Comparison of ENCODE assay signal across 12 mouse cellular contexts in genomic region chr9:35522821-35523515, GRCm38 (mm10). TPM values are rescaled to one million over a fixed set of nuclear protein-coding genes. Genes with fewer than 3 reads are reported as not detected.
DNase-seq lines count a peak whose midpoint lies in the region; ATAC-seq lines count a peak whose summit lies in the region.
"Had no signal": no experiment of that assay in that cellular context is flagged by ENCODE, and none has a peak within 500 bp of the region (broad histone marks: within the 10 kb centered on the region; RNA-seq: fewer than 3 reads in every experiment).

No protein-coding gene starts in this region.

- DNase-seq in adipocyte (ENCODE audit: low spot score), result peak; percentile 65
- DNase-seq in kidney, postnatal 25 days, result no peak
- DNase-seq: kidney, postnatal 36 days had no signal

- H3K27me3 ChIP-seq in hindbrain, embryonic 16.5 days (replicated peaks; ENCODE audit: control insufficient read depth, insufficient read depth, low read length), result no peaks in the 10 kb centered on the region; the same call in 1 of the 2 replicates
- no peaks in the 10 kb centered on the region for H3K27me3 ChIP-seq in hindbrain, embryonic 12.5 days
- H3K27me3 ChIP-seq in intestine, embryonic 16.5 days (replicated peaks; ENCODE audit: control insufficient read depth, insufficient read depth, low read length), result no peaks in the 10 kb centered on the region

- H3K9ac ChIP-seq in hindbrain, embryonic 16.5 days (ENCODE audit: low read depth, low read length), result no peak overlapping the region
- no peak overlapping the region for H3K9ac ChIP-seq in hindbrain, embryonic 12.5 days
- H3K9ac ChIP-seq in intestine, embryonic 16.5 days (ENCODE audit: low read depth, low read length), result no peak overlapping the region

- WGBS in hindbrain, embryonic 16.5 days, result 63% methylated on average over 1 of the region's 1 CpGs
- WGBS in hindbrain, embryonic 12.5 days, result 72% methylated on average over 1 of the region's 1 CpGs
- 70% methylated on average over 1 of the region's 1 CpGs for WGBS in intestine, embryonic 16.5 days

- peak overlapping the region; percentile 25; the same call in 1 of the 2 replicates for H3K27ac ChIP-seq in hindbrain, embryonic 16.5 days (ENCODE audit: low read depth, low read length)
- H3K27ac ChIP-seq in hindbrain, embryonic 12.5 days, result no peak overlapping the region
- H3K27ac ChIP-seq in intestine, embryonic 16.5 days (ENCODE audit: low read length), result 0 out of 2 replicates have a peak overlapping the region, but pooled peaks have one; percentile 63

- H3K9me3 ChIP-seq in hindbrain, embryonic 16.5 days (ENCODE audit: control insufficient read depth, low read length), result no peaks in the 10 kb centered on the region
- no peaks in the 10 kb centered on the region for H3K9me3 ChIP-seq in hindbrain, embryonic 12.5 days (replicated peaks)
- no peaks in the 10 kb centered on the region for H3K9me3 ChIP-seq in intestine, embryonic 16.5 days (ENCODE audit: control insufficient read depth, low read length)
- H3K9me3 ChIP-seq: megakaryocyte, embryonic 14.5 days had no signal

- peak; percentile 15; the same call in 1 of the 2 replicates for ATAC-seq in hindbrain, embryonic 16.5 days
- ATAC-seq in hindbrain, embryonic 12.5 days (ENCODE audit: low FRiP score), result no peak
- 0 out of 2 replicates have a peak, but pooled peaks have one; percentile 22 for ATAC-seq in common myeloid progenitor, adult 5-6 weeks (replicated peaks; ENCODE audit: low read depth, poor library complexity, severe bottlenecking)
- no peak for ATAC-seq in intestine, embryonic 16.5 days
- ATAC-seq in monocyte, adult 5-6 weeks (replicated peaks; ENCODE audit: insufficient number of reproducible peaks, low FRiP score, low TSS enrichment, poor library complexity, severe bottlenecking), result no peak

- no peak overlapping the region for H3K4me2 ChIP-seq in hindbrain, embryonic 16.5 days (ENCODE audit: low read length)
- no peak overlapping the region for H3K4me2 ChIP-seq in hindbrain, embryonic 12.5 days (replicated peaks)
- no peak overlapping the region for H3K4me2 ChIP-seq in intestine, embryonic 16.5 days (ENCODE audit: low read depth, low read length)

- peaks cover 13% of the 10 kb centered on the region for H3K4me1 ChIP-seq in hindbrain, embryonic 16.5 days (ENCODE audit: control insufficient read depth, insufficient read depth, low read depth, low read length)
- H3K4me1 ChIP-seq in hindbrain, embryonic 12.5 days, result peaks cover 11% of the 10 kb centered on the region
- H3K4me1 ChIP-seq in intestine, embryonic 16.5 days (ENCODE audit: control insufficient read depth, insufficient read depth, low read length), result peaks cover 11% of the 10 kb centered on the region
- H3K4me1 ChIP-seq: megakaryocyte, embryonic 14.5 days had no signal

- H3K36me3 ChIP-seq in hindbrain, embryonic 16.5 days (ENCODE audit: control insufficient read depth, insufficient read depth, low read length), result no peaks in the 10 kb centered on the region
- no peaks in the 10 kb centered on the region for H3K36me3 ChIP-seq in hindbrain, embryonic 12.5 days
- H3K36me3 ChIP-seq in intestine, embryonic 16.5 days (ENCODE audit: control insufficient read depth, insufficient read depth, low read length), result no peaks in the 10 kb centered on the region

- H3K4me3 ChIP-seq in hindbrain, embryonic 16.5 days (ENCODE audit: low read length), result no peak overlapping the region
- no peak overlapping the region for H3K4me3 ChIP-seq in hindbrain, embryonic 12.5 days
- no peak overlapping the region for H3K4me3 ChIP-seq in intestine, embryonic 16.5 days (ENCODE audit: low read length)
- H3K4me3 ChIP-seq: megakaryocyte, embryonic 14.5 days had no signal

RNA-seq across cellular contexts. Expression of gene Gm1113, which starts 4.9 kb away (rescaled TPM):
- polyA plus RNA-seq in hindbrain, embryonic 16.5 days (2015; fragmentation: Nextera tagmentation; extraction: Ambion mirVana), result not detected in 2 replicates
- not detected in 2 replicates for polyA plus RNA-seq in hindbrain, embryonic 12.5 days (2016; fragmentation: Nextera tagmentation; extraction: Ambion mirVana)
- total RNA-seq in common myeloid progenitor, adult 5-6 weeks (2017), result not detected in 2 replicates
- not detected in 2 replicates for polyA plus RNA-seq in intestine, embryonic 16.5 days (2015; fragmentation: Nextera tagmentation; extraction: Ambion mirVana)
- not detected in 3 replicates for total RNA-seq in monocyte, adult 5-6 weeks (2017)
- total RNA-seq: heart, adult 18-20 months; left cerebral cortex, postnatal 14 days had no signal
- polyA plus RNA-seq: small intestine, adult 2 months had no signal

RNA-seq across cellular contexts. Expression of gene Ddx25, which starts 35.4 kb away (rescaled TPM):
- 28.6 and 30.1 TPM in 2 replicates for polyA plus RNA-seq in hindbrain, embryonic 16.5 days (2015; fragmentation: Nextera tagmentation; extraction: Ambion mirVana)
- 11.5 and 12.6 TPM in 2 replicates for polyA plus RNA-seq in hindbrain, embryonic 12.5 days (2016; fragmentation: Nextera tagmentation; extraction: Ambion mirVana)
- total RNA-seq in common myeloid progenitor, adult 5-6 weeks (2017), result 0.05 and 0.49 TPM in 2 replicates
- polyA plus RNA-seq in intestine, embryonic 16.5 days (2015; fragmentation: Nextera tagmentation; extraction: Ambion mirVana), result 1.1 and 1.2 TPM in 2 replicates
- total RNA-seq in monocyte, adult 5-6 weeks (2017), result 0.10 to 0.64 TPM (median 0.57 TPM) in 3 replicates
- total RNA-seq: heart, adult 18-20 months had no signal

RNA-seq across cellular contexts. Expression of gene Pus3, which starts 35.4 kb away (rescaled TPM):
- polyA plus RNA-seq in hindbrain, embryonic 16.5 days (2015; fragmentation: Nextera tagmentation; extraction: Ambion mirVana), result 14.1 and 15.2 TPM in 2 replicates
- polyA plus RNA-seq in hindbrain, embryonic 12.5 days (2016; fragmentation: Nextera tagmentation; extraction: Ambion mirVana), result 16.3 and 16.7 TPM in 2 replicates
- 36.8 and 45.9 TPM in 2 replicates for total RNA-seq in common myeloid progenitor, adult 5-6 weeks (2017)
- polyA plus RNA-seq in intestine, embryonic 16.5 days (2015; fragmentation: Nextera tagmentation; extraction: Ambion mirVana), result 15.0 and 16.5 TPM in 2 replicates
- total RNA-seq in monocyte, adult 5-6 weeks (2017), result 17.2 to 30.8 TPM (median 30.7 TPM) in 3 replicates

RNA-seq across cellular contexts. Expression of gene Pate2, which starts 47.1 kb away (rescaled TPM):
- 0.73 and 0.77 TPM in 2 replicates for polyA plus RNA-seq in hindbrain, embryonic 16.5 days (2015; fragmentation: Nextera tagmentation; extraction: Ambion mirVana)
- polyA plus RNA-seq in hindbrain, embryonic 12.5 days (2016; fragmentation: Nextera tagmentation; extraction: Ambion mirVana), result 2.0 and 2.3 TPM in 2 replicates
- 0.82 TPM in 1 of 2 replicates, not detected in the other for total RNA-seq in common myeloid progenitor, adult 5-6 weeks (2017)
- polyA plus RNA-seq in intestine, embryonic 16.5 days (2015; fragmentation: Nextera tagmentation; extraction: Ambion mirVana), result 0.38 and 0.66 TPM in 2 replicates
- total RNA-seq in monocyte, adult 5-6 weeks (2017), result not detected in 3 replicates
- total RNA-seq: heart, adult 18-20 months had no signal

RNA-seq across cellular contexts. Expression of gene Hyls1, which starts 47.2 kb away (rescaled TPM):
- polyA plus RNA-seq in hindbrain, embryonic 16.5 days (2015; fragmentation: Nextera tagmentation; extraction: Ambion mirVana), result 14.8 and 17.6 TPM in 2 replicates
- polyA plus RNA-seq in hindbrain, embryonic 12.5 days (2016; fragmentation: Nextera tagmentation; extraction: Ambion mirVana), result 21.8 and 22.3 TPM in 2 replicates
- total RNA-seq in common myeloid progenitor, adult 5-6 weeks (2017), result 12.2 and 16.4 TPM in 2 replicates
- 10.8 TPM in 2 replicates for polyA plus RNA-seq in intestine, embryonic 16.5 days (2015; fragmentation: Nextera tagmentation; extraction: Ambion mirVana)
- total RNA-seq in monocyte, adult 5-6 weeks (2017), result 8.4 to 10.2 TPM (median 9.8 TPM) in 3 replicates

Comparison
In these comparisons a context has a peak if more than half of its experiments do, and no peak if none do; other contexts are left out.
1. ATAC-seq: peak in hindbrain, embryonic 16.5 days (single experiment) and common myeloid progenitor, adult 5-6 weeks (single experiment); none in hindbrain, embryonic 12.5 days (single experiment), intestine, embryonic 16.5 days (single experiment) and monocyte, adult 5-6 weeks (single experiment).